Mouse (Mus musculus): Measurements from ENCODE around the gene Jund. TPM values are rescaled to one million over a fixed set of nuclear protein-coding genes. Genes with fewer than 3 reads are reported as not detected.

The Jund gene
- polyA plus RNA-seq, 1 experiment from 2014 or later, result 109 TPM

- Histone ChIP-seq H3K4me1 (ENCODE audit: insufficient read depth, low read depth, low read length) (peaks cover 13% of the 10 kb centered on the region; the same call in 1 of the 2 replicates), H3K36me3 (ENCODE audit: insufficient read depth, low read length) (no peaks in the 10 kb centered on the region; the same call in 1 of the 2 replicates), H3K4me2 (replicated peaks; ENCODE audit: low read depth, low read length) (no peak overlapping the region), H3K9me3 (ENCODE audit: low read length) (no peaks in the 10 kb centered on the region), H3K4me3 (ENCODE audit: low read depth, low read length) (no peak overlapping the region), H3K27me3 (replicated peaks; ENCODE audit: insufficient read depth, low read length) (no peaks in the 10 kb centered on the region), H3K27ac (ENCODE audit: low read length) (no peak overlapping the region), H3K9ac (replicated peaks; ENCODE audit: low read depth) (0 out of 2 replicates have a peak overlapping the region, but pooled peaks have one; percentile 8)
- WGBS, result 87% methylated on average over 4 of the region's 4 CpGs
- TF ChIP-seq EP300 (IDR thresholded peaks at IDR 0.05) (no peak), CTCF (IDR thresholded peaks at IDR 0.05) (no peak)
- ATAC-seq, result no peak
- DNase-seq (ENCODE audit: low spot score), result no peak
Observed at GRCm38 (mm10) chr8:70679404-70679803, 19.3 kb upstream of the Jund start.

- Histone ChIP-seq H3K9me3 (ENCODE audit: low read length) (no peaks in the 10 kb centered on the region), H3K27ac (ENCODE audit: low read length) (no peak overlapping the region), H3K4me3 (ENCODE audit: low read depth, low read length) (no peak overlapping the region), H3K4me2 (replicated peaks; ENCODE audit: low read depth, low read length) (no peak overlapping the region), H3K27me3 (replicated peaks; ENCODE audit: insufficient read depth, low read length) (no peaks in the 10 kb centered on the region), H3K4me1 (ENCODE audit: insufficient read depth, low read depth, low read length) (peaks cover 9% of the 10 kb centered on the region; the same call in 1 of the 2 replicates), H3K36me3 (ENCODE audit: insufficient read depth, low read length) (no peaks in the 10 kb centered on the region; the same call in 1 of the 2 replicates), H3K9ac (replicated peaks; ENCODE audit: low read depth) (no peak overlapping the region)
- no peak for DNase-seq (ENCODE audit: low spot score)
- WGBS, result 66% methylated on average over 3 of the region's 3 CpGs
- ATAC-seq, result no peak
- TF ChIP-seq CTCF (IDR thresholded peaks at IDR 0.05) (no peak), EP300 (IDR thresholded peaks at IDR 0.05) (no peak)
Observed at GRCm38 (mm10) chr8:70680039-70680438, 18.7 kb upstream of the Jund start.

- no peak for ATAC-seq
Observed at GRCm38 (mm10) chr8:70681410-70681809, 17.3 kb upstream of the Jund start.

GRCm38 (mm10) chr8:70682193-70682592 is 16.6 kb upstream of the Jund start:
- TF ChIP-seq EP300 (IDR thresholded peaks at IDR 0.05), result no peak
- TF ChIP-seq CTCF (IDR thresholded peaks at IDR 0.05), result peak; percentile 68
- peak; percentile 95 for ATAC-seq
- Histone ChIP-seq H3K36me3 (ENCODE audit: insufficient read depth, low read length) (no peaks in the 10 kb centered on the region; the same call in 1 of the 2 replicates), H3K9ac (replicated peaks; ENCODE audit: low read depth) (no peak overlapping the region), H3K27ac (ENCODE audit: low read length) (0 out of 2 replicates have a peak overlapping the region, but pooled peaks have one; percentile 27), H3K9me3 (ENCODE audit: low read length) (no peaks in the 10 kb centered on the region), H3K4me1 (ENCODE audit: insufficient read depth, low read depth, low read length) (peaks cover 4% of the 10 kb centered on the region; the same call in 1 of the 2 replicates), H3K4me2 (replicated peaks; ENCODE audit: low read depth, low read length) (peak overlapping the region; percentile 35; the same call in 1 of the 2 replicates), H3K4me3 (ENCODE audit: low read depth, low read length) (no peak overlapping the region), H3K27me3 (replicated peaks; ENCODE audit: insufficient read depth, low read length) (no peaks in the 10 kb centered on the region)
- peak; percentile 93 for DNase-seq (ENCODE audit: low spot score)
- 3% methylated on average over 19 of the region's 19 CpGs for WGBS

More at GRCm38 (mm10) chr8:70681410-70681809, 17.3 kb upstream of the Jund start:
- TF ChIP-seq EP300 (IDR thresholded peaks at IDR 0.05) (no peak), CTCF (IDR thresholded peaks at IDR 0.05) (no peak)
- Histone ChIP-seq H3K27me3 (replicated peaks; ENCODE audit: insufficient read depth, low read length) (no peaks in the 10 kb centered on the region), H3K9me3 (ENCODE audit: low read length) (no peaks in the 10 kb centered on the region), H3K36me3 (ENCODE audit: insufficient read depth, low read length) (no peaks in the 10 kb centered on the region; the same call in 1 of the 2 replicates), H3K4me1 (ENCODE audit: insufficient read depth, low read depth, low read length) (peaks cover 4% of the 10 kb centered on the region; the same call in 1 of the 2 replicates), H3K9ac (replicated peaks; ENCODE audit: low read depth) (no peak overlapping the region), H3K4me3 (ENCODE audit: low read depth, low read length) (no peak overlapping the region), H3K4me2 (replicated peaks; ENCODE audit: low read depth, low read length) (0 out of 2 replicates have a peak overlapping the region, but pooled peaks have one; percentile 20), H3K27ac (ENCODE audit: low read length) (0 out of 2 replicates have a peak overlapping the region, but pooled peaks have one; percentile 17)
- DNase-seq (ENCODE audit: low spot score), result no peak
- 55% methylated on average over 3 of the region's 3 CpGs for WGBS

GRCm38 (mm10) chr8:70682692-70683091 is 16.1 kb upstream of the Jund start:
- peaks cover 4% of the 10 kb centered on the region; the same call in 1 of the 2 replicates for H3K4me1 ChIP-seq (ENCODE audit: insufficient read depth, low read depth, low read length)
- no peak overlapping the region for H3K4me3 ChIP-seq (ENCODE audit: low read depth, low read length)
- no peak overlapping the region for H3K9ac ChIP-seq (replicated peaks; ENCODE audit: low read depth)
- H3K36me3 ChIP-seq (ENCODE audit: insufficient read depth, low read length), result no peaks in the 10 kb centered on the region; the same call in 1 of the 2 replicates
- H3K27me3 ChIP-seq (replicated peaks; ENCODE audit: insufficient read depth, low read length), result no peaks in the 10 kb centered on the region
- 0 out of 2 replicates have a peak overlapping the region, but pooled peaks have one; percentile 27 for H3K27ac ChIP-seq (ENCODE audit: low read length)
- H3K9me3 ChIP-seq (ENCODE audit: low read length), result no peaks in the 10 kb centered on the region
- WGBS, result 76% methylated on average over 3 of the region's 3 CpGs
- DNase-seq (ENCODE audit: low spot score), result no peak
- peak overlapping the region; percentile 35; the same call in 1 of the 2 replicates for H3K4me2 ChIP-seq (replicated peaks; ENCODE audit: low read depth, low read length)
- ATAC-seq, result peak; percentile 9; the same call in 1 of the 2 replicates
- TF ChIP-seq CTCF (IDR thresholded peaks at IDR 0.05) (no peak), EP300 (IDR thresholded peaks at IDR 0.05) (no peak)

GRCm38 (mm10) chr8:70684291-70684690 is 14.5 kb upstream of the Jund start:
- H3K9me3 ChIP-seq (ENCODE audit: low read length), result no peaks in the 10 kb centered on the region
- H3K4me2 ChIP-seq (replicated peaks; ENCODE audit: low read depth, low read length), result no peak overlapping the region
- no peak for TF ChIP-seq CTCF (IDR thresholded peaks at IDR 0.05)
- no peak for TF ChIP-seq EP300 (IDR thresholded peaks at IDR 0.05)
- DNase-seq (ENCODE audit: low spot score) (no peak), ATAC-seq (no peak)
- WGBS, result 54% methylated on average over 7 of the region's 7 CpGs
- no peaks in the 10 kb centered on the region for H3K27me3 ChIP-seq (replicated peaks; ENCODE audit: insufficient read depth, low read length)
- H3K4me1 ChIP-seq (ENCODE audit: insufficient read depth, low read depth, low read length), result peaks cover 4% of the 10 kb centered on the region; the same call in 1 of the 2 replicates
- no peaks in the 10 kb centered on the region for H3K36me3 ChIP-seq (ENCODE audit: insufficient read depth, low read length)
- H3K4me3 ChIP-seq (ENCODE audit: low read depth, low read length), result no peak overlapping the region
- no peak overlapping the region for H3K9ac ChIP-seq (replicated peaks; ENCODE audit: low read depth)
- no peak overlapping the region for H3K27ac ChIP-seq (ENCODE audit: low read length)
